Mouse (Mus musculus) embryonic facial prominence, embryonic 11.5 days (tissue): ENCODE data around the gene Reln. TPM values are rescaled to one million over a fixed set of nuclear protein-coding genes. Genes with fewer than 3 reads are reported as not detected.

Experiments used
- ATAC-seq: fragments of 200-750 bp; cut with Nextera tagmentation; replicated peaks from 2 replicates; pipeline ENCODE4 v1.8.0; 2017; ENCODE audit warnings: low read depth; ENCODE audit not compliant: insufficient number of reproducible peaks, low FRiP score, low TSS enrichment
- DNase-seq: peaks from one replicate; pipeline ENCODE4 v3.0.0-alpha.2; 2015; ENCODE audit warnings: low spot score
- H3K27ac ChIP-seq: fragments of 300-500 bp; sonication (generic); replicated peaks from 2 replicates; pipeline ENCODE4 v1.5.1; 2014; ENCODE audit warnings: mild to moderate bottlenecking, low read depth, low read length, control low read depth
- H3K27me3 ChIP-seq: fragments of 300-500 bp; sonication (generic); 2 replicates; pipeline ENCODE4 v1.6.1; 2014; ENCODE audit warnings: mild to moderate bottlenecking, low read length, moderate library complexity, mixed read lengths; ENCODE audit not compliant: control insufficient read depth, insufficient read depth
- H3K36me3 ChIP-seq: fragments of 300-500 bp; sonication (generic); replicated peaks from 2 replicates; pipeline ENCODE4 v1.6.1; 2014; ENCODE audit warnings: low read depth, mild to moderate bottlenecking, low read length, moderate library complexity, mixed read lengths; ENCODE audit not compliant: control insufficient read depth, insufficient read depth
- H3K4me1 ChIP-seq: fragments of 300-500 bp; sonication (generic); 2 replicates; pipeline ENCODE4 v1.6.1; 2014; ENCODE audit warnings: low read length, mixed read lengths; ENCODE audit not compliant: control insufficient read depth, insufficient read depth
- H3K4me2 ChIP-seq: fragments of 300-500 bp; sonication (generic); 2 replicates; pipeline ENCODE4 v1.6.1; 2014; ENCODE audit warnings: low read depth, mild to moderate bottlenecking, control low read depth, low read length, moderate library complexity
- H3K4me3 ChIP-seq: fragments of 300-500 bp; sonication (generic); 2 replicates; pipeline ENCODE4 v1.5.1; 2014; ENCODE audit warnings: low read depth, low read length, control low read depth
- H3K9ac ChIP-seq: fragments of 300-500 bp; sonication (generic); replicated peaks from 2 replicates; pipeline ENCODE4 v1.6.1; 2014; ENCODE audit warnings: mild to moderate bottlenecking, control low read depth, low read length
- H3K9me3 ChIP-seq: fragments of 300-500 bp; sonication (generic); replicated peaks from 2 replicates; pipeline ENCODE4 v1.6.1; 2016; ENCODE audit warnings: mild to moderate bottlenecking, low read length, inconsistent platforms, mixed read lengths; ENCODE audit not compliant: control insufficient read depth
- WGBS: fragments of 180-500 bp; shearing (Covaris S2); extraction: QIAGEN DNeasy Blood & Tissue Kit; methylation state at CpG from one replicate; pipeline ENCODE4 v1.1.7; 2014; 5-methylcytosine and 5-hydroxymethylcytosine counted together
- polyA plus RNA-seq: library from polyadenylated mRNA; unstranded; fragments of >200 nt; fragmentation: Nextera tagmentation; extraction: Ambion mirVana; gene quantifications from 2 replicates; pipeline ENCODE4 v1.2.1, GENCODE M21; 2014

Reln gene
- 3.0 and 5.5 TPM in 2 replicates for polyA plus RNA-seq

GRCm38 (mm10) chr5:22344556-22344975 lies at the start of gene Reln:
Reln (minus strand) TSS chr5:22344702.
- Histone ChIP-seq H3K36me3 (no peaks in the 10 kb centered on the region), H3K27ac (no peak within 1 kb of the TSS), H3K4me3 (peak within 1 kb of the TSS; percentile 54), H3K9ac (peak within 1 kb of the TSS; percentile 47), H3K9me3 (no peaks in the 10 kb centered on the region), H3K4me1 (no peaks in the 10 kb centered on the region), H3K4me2 (peak within 1 kb of the TSS; percentile 97), H3K27me3 (peaks cover 44% of the 10 kb centered on the region)
- ATAC-seq (peak; percentile 80), DNase-seq (peak; percentile 60)
- WGBS = 1% methylated on average over 17 of the region's 68 CpGs

GRCm38 (mm10) chr5:22388502-22388901 lies 44.0 kb upstream of the Reln start:
- Histone ChIP-seq H3K9ac (no peak overlapping the region), H3K4me2 (no peak overlapping the region), H3K27me3 (no peaks in the 10 kb centered on the region), H3K4me3 (no peak overlapping the region), H3K9me3 (no peaks in the 10 kb centered on the region), H3K36me3 (no peaks in the 10 kb centered on the region), H3K27ac (no peak overlapping the region), H3K4me1 (no peaks in the 10 kb centered on the region)
- WGBS = 88% methylated on average over 2 of the region's 2 CpGs
- DNase-seq = no peak
- no peak for ATAC-seq

GRCm38 (mm10) chr5:22360510-22360909 lies 16.0 kb upstream of the Reln start:
- Histone ChIP-seq H3K4me3 (no peak overlapping the region), H3K36me3 (no peaks in the 10 kb centered on the region), H3K27me3 (no peaks in the 10 kb centered on the region), H3K27ac (no peak overlapping the region), H3K4me2 (no peak overlapping the region), H3K4me1 (no peaks in the 10 kb centered on the region), H3K9ac (no peak overlapping the region), H3K9me3 (no peaks in the 10 kb centered on the region)
- no peak for ATAC-seq
- DNase-seq = no peak
- WGBS = 75% methylated on average over 9 of the region's 9 CpGs

GRCm38 (mm10) chr5:22348412-22348811 lies 3.9 kb upstream of the Reln start:
- DNase-seq (no peak), ATAC-seq (0 out of 2 replicates have a peak, but pooled peaks have one; percentile 50)
- Histone ChIP-seq H3K9ac (no peak overlapping the region), H3K27me3 (peaks cover 35% of the 10 kb centered on the region), H3K36me3 (no peaks in the 10 kb centered on the region), H3K4me1 (no peaks in the 10 kb centered on the region), H3K27ac (no peak overlapping the region), H3K4me2 (no peak overlapping the region), H3K4me3 (no peak overlapping the region), H3K9me3 (no peaks in the 10 kb centered on the region)
- 81% methylated on average over 3 of the region's 3 CpGs for WGBS

- no peaks in the 10 kb centered on the region for H3K4me1 ChIP-seq
- DNase-seq (no peak), ATAC-seq (no peak)
- H3K36me3 ChIP-seq = no peaks in the 10 kb centered on the region
- no peak overlapping the region for H3K4me3 ChIP-seq
- no peak overlapping the region for H3K4me2 ChIP-seq
- 80% methylated on average over 2 of the region's 2 CpGs for WGBS
- H3K9me3 ChIP-seq = no peaks in the 10 kb centered on the region
- no peak overlapping the region for H3K27ac ChIP-seq
- H3K27me3 ChIP-seq = peaks cover 39% of the 10 kb centered on the region
- H3K9ac ChIP-seq = no peak overlapping the region
Measured at GRCm38 (mm10) chr5:22347732-22348131, 3.2 kb upstream of the Reln start.

- 28% methylated on average over 14 of the region's 14 CpGs for WGBS
- Histone ChIP-seq H3K4me2 (no peak overlapping the region), H3K27me3 (peaks cover 44% of the 10 kb centered on the region)
Measured at GRCm38 (mm10) chr5:22345894-22346635, 1.6 kb upstream of the Reln start.

GRCm38 (mm10) chr5:22344976-22345651 lies 612 bp upstream of the Reln start:
- Histone ChIP-seq H3K27me3 (peaks cover 44% of the 10 kb centered on the region), H3K36me3 (no peaks in the 10 kb centered on the region), H3K4me2 (peak overlapping the region; percentile 97), H3K9ac (peak overlapping the region; percentile 47), H3K27ac (no peak overlapping the region), H3K4me3 (peak overlapping the region; percentile 54), H3K4me1 (no peaks in the 10 kb centered on the region), H3K9me3 (no peaks in the 10 kb centered on the region)
- under 1% methylated on average over 48 of the region's 58 CpGs for WGBS
- ATAC-seq = peak; percentile 57
- DNase-seq = peak; percentile 21

More at GRCm38 (mm10) chr5:22345894-22346635, 1.6 kb upstream of the Reln start:
- no peaks in the 10 kb centered on the region for H3K36me3 ChIP-seq
- no peaks in the 10 kb centered on the region for H3K4me1 ChIP-seq
- ATAC-seq (no peak), DNase-seq (no peak)
- no peak overlapping the region for H3K27ac ChIP-seq
- no peak overlapping the region for H3K9ac ChIP-seq
- H3K4me3 ChIP-seq = no peak overlapping the region
- H3K9me3 ChIP-seq = no peaks in the 10 kb centered on the region
